Mouse (Mus musculus) gastrocnemius, adult 8-10 months (tissue): ENCODE measurements around the gene Eif2b4. TPM values are rescaled to one million over a fixed set of nuclear protein-coding genes. Genes with fewer than 3 reads are reported as not detected.
A peak's percentile ranks its signal among the peaks of the same experiment; 100 is the strongest.

Source experiments
- DNase-seq, 2 experiments: peaks; one replicate each; pipeline ENCODE4 v3.0.0; 2022; ENCODE audit warnings: low spot score in 2 of 2
- total RNA-seq, 4 experiments: library from RNA; stranded (reverse); gene quantifications; 2 replicates each; pipeline ENCODE4 v1.2.4; 2022

The Eif2b4 gene
- total RNA-seq, 4 experiments from 2014 or later, result 42.1 to 68.2 (median 50.8) TPM

DNA sequence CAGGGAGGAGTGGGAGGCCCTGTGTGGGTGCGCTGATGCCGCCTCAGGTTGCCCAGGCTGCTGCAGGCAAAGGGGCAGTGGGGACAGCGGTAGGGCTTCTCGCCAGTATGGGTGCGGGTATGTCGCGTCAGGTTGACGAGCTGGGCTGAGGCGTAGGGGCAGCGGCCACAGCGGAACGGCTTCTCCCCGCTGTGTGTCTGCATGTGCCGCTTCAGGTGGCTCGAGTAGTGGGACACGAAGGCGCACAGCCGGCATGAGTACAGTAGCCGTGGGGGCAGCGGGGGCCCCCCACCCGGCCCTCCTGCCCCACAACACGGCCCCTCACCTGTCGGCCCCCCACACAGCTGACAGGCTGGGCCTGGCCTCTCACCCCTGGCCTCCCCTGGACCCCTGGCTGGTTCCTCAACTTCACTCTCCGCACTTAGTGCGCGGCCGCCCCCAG lies 7.1 kb upstream of the Eif2b4 start:
- no peak for DNase-seq

DNA sequence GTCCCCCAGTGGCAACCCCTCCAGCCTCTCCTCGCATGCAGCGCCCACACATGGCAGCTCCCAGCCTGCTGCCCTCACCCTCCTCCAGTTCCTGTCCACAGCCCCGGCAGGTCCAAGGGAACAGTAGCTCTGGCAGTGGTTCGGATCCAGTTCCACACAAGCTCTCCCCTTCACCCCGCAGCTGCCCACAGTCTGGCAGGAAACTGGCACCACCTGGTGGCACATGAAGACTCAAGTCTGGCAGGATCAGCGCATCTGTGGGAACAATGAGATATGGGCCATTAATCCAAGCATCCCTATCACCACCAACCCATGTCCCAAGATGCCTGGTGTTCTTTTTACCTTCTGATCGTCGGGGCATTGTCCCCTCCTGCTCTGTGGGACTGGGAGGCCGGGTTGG lies 6.7 kb upstream of the Eif2b4 start:
- no peak for DNase-seq

DNA sequence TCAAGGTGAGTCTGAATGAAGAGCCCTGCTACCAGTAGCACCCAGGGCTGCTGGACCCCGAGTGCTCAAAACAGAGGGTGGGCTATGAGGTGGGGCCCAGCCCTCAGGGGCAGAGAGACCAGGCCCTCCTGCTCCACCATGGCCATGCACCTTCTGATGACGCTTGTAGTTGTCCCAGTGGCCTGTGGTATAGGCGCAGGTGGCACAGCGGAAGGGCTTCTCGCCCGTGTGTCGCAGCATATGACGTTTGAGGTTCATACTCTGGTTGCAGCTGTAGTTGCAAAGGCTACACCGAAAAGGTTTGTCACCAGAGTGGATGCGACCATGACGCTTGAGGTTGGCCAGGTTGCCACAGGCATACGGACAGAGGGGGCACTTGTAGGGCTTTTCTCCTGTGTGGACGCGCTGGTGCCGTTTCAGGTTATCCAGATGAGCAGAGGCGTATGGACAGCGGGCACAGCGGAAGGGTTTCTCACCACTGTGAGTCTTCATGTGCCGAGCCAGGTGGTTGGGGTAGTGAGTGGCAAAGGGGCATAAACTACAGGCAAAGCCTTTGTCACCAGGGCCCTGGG lies 6.2 kb upstream of the Eif2b4 start:
- DNase-seq, result no peak

DNA sequence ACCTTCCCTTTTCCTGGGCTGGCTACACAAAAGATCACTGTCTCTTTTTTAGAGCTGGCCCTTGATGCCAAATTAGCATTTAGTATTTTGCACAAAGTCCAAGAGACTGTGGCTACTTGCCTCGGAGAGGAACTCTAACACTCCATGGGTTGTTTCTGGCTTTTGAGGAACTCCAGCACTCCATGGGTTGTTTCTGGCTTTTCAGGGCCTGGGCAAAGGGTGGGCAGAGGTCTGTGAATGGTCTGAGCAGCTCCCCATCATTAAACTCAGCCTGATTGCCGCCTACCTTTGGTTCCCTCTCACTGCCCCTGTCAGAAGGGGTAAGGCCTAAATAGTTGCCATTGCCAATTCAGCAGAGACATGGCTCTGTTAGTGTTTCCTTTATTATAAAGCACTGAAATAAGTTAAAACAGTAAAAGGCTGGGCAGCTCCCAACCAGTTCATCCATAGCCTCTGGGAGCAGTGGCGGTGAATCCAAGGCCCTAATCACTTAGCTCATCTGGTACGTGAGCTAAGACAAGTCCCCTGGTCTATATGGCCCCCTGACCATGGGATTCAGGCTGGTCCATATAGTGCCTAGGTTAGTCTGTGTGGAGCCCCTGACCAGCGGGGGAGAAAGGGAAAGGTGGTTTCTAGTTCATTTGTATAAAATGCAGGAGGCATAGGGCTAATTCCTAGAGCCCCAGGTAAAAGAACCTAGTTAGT lies 5.5 kb upstream of the Eif2b4 start:
- DNase-seq, result no peak

DNA sequence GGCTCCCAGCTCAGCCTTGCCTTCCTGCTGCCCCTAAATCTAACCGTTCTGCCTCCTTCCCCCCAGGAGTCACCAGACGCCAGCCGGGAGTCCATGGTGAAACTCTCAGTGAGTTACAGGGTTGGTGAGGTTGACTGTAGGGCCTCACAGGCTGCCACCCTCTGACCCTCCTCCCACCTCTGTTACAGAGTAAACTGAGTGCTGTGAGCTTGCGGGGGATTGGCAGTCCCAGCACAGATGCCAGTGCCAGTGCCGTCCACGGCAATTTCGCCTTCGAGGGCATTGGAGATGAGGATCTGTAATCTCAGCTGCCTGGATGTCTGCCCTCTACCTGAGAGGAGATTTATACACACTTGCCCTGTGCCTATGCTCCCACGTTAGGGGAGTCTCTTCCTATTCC lies 4.9 kb upstream of the Eif2b4 start:
- no peak for DNase-seq

DNA sequence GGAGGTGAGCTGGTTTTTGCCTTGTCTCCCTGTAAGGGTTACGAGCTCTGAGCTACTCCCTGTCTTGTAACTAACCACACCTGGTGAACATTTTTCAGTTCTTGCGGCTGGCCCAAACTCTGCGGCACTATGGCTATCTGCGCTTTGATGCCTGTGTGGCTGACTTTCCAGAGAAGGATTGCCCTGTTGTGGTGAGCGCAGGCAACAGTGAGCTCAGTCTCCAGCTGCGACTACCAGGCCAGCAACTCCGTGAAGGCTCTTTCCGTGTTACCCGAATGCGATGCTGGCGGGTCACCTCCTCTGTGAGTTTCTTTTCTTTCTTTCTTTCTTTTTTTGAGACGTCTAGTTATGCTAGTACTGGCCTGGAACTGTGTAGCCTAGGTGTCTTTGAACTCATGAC lies 3.8 kb upstream of the Eif2b4 start:
- no peak for DNase-seq

DNA sequence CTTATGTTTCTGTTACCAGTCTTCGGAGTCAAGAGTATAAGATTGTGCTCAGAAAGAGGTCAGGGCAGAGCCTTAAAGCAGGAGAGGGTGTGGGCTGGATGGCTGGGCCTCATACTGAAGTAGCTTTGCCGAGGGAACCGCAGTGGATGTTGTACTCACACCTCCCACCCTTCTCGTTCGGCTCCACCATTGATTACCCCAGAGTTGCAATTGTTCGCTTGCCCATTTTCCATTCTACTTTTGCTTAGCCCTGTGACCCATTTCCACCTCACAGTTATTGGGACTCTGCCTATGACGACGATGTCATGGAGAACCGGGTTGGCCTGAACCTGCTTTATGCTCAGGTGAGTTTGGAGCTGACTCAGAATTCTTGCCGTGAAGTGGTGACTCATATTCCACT lies 3.0 kb upstream of the Eif2b4 start:
- no peak for DNase-seq

DNA sequence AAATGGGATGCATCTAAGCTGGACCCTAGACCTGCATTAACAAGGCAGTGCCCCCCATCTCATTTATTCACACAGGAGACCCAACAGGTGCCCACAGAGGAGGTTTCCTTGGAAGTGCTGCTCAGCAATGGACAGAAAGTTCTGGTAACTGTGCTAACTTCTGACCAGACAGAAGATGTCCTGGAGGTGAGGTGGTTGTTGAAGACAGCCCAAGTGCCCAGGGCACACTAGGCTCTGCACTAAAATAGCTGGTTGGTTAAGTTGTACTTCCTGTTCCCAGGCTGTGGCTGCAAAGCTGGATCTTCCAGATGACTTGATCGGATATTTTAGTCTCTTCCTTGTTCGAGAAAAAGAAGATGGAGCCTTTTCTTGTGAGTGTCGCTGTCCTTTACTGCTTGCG lies 2.4 kb upstream of the Eif2b4 start:
- DNase-seq, result no peak

DNA sequence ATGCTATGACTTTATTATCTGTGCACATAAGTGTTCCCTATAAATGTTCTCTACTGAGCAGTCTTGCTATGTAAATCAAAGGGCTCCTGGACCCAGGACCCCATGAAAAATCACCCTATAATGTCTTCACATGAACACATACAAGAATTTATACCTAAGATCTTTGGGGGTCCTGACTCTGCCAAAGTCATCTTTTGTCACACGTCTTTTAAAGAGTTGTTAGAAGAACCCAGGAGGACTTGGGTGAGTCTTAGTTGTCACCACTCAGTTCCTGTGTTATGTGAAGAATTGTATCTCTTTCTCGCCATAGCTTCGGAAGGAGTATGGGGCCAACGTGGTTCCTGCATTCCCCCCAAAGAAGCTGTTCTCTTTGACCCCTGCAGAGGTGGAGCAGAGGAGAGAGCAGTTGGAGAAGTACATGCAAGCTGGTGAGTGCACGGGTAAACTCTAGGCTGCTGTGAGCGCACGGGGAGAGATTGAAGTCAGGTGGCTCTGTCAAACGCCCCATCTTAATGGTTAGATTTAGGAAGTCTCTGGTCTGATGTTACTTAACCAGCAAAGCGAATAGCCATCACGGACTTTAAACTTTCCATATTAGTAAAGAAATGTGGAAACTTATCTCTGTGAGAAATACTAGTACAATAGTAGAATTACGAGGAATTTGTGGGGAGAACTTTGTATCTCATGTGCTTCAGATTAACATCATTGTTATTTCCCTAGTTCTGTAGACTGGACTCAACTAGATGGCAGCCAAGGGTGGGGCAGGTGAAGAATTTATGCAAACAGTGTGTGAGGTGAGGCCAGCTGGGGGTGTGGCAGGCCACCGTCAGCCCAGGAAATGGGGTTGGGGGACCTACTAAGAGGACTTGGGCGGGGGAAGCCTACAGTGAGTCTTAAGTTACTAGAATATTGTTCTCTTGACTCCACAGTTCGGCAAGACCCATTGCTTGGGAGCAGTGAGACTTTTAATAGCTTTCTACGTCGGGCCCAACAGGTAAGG lies 1.6 kb upstream of the Eif2b4 start:
- DNase-seq, result no peak

DNA sequence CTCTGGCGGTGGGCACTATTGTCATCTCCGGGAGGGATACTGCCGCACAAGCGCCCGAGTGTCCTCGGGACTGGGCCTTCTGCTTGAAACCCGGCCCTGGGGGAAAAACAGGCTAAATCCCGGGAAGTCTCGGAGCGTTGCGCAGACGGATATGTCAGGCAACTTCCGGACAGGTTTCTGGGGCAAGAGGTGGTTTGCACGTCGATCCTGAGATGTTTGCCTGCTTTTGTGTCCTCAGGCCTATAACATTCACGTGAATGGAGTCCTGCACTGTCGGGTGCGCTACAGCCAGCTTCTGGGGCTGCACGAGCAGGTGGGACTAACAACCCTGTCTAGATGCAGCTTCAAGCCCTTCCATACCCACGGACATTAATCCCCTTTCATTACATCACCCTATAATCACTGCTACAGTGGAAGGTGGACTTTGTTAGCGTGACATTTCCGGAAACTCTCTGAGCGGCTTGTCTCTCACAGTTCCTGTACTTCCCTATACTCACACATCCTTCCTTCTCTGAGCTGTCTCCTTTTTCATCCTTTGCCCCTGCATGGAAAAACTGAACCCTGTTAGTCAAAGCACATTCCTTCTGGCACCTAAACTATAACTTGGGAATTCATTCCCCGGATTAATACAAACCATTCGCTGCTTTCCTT lies 526 bp upstream of the Eif2b4 start:
- DNase-seq, result no peak

DNA sequence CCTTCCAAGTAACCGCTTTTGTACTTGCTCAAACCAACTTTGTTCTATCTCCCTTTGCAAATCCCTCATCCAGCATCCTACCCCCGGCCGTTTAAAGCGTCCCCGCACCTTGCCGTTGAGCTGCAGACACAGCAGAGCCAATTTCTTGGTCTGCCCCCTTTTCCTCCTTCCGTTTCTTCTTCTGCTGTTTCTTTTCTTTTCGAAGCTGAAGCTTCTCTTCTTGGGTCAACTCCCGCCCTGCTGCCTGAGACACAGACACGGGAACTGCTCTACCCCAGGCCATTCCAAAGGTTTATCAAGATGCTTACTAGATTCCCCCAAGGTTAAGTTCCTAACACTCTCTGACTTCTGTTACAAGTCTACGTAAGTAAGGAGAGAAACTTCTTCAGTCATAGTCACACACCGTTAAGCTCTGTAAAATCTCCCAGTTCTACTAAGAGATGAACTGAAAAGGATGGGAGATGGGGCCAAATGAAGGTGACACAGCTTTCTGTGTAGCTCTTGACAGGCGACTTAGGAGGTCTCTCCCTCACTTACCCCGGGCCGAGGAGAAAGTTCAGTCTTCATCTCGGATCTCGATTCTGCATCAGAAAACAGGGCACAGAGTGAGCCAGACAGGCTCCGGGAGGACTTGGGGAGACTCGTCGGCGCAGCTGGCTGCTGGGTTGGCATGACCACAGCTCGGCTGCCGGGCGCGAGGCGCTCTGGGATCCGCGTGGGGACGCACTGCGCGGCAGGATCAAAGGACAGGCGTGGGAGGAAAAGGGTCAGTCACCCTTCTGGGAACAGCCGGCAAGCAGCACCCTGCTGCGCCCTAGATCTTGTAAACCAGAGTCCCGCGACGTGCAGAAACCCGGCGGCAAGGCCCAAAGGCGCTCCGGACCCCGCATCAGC lies 938 bp downstream of the Eif2b4 start:
- no peak for DNase-seq

DNA sequence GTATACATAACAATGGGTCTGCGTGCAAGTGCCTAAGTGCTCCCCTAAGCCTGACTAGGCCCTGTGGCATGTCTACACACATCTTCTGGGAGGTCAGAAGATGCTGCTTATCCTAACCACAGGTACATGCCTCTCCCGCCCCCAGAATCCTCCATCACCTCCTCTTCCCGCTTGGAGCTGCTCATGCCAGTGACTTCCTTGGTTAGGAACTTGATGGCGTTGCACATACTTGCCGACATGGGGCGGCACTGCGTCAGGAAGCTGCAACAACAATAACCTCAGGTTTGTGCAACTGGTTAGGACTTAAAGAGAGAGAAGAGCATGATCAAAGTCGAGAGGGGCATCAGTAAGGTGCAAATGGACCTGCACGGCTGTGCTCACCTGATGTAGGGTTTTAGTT lies 3.0 kb downstream of the Eif2b4 start:
- DNase-seq, result no peak

DNA sequence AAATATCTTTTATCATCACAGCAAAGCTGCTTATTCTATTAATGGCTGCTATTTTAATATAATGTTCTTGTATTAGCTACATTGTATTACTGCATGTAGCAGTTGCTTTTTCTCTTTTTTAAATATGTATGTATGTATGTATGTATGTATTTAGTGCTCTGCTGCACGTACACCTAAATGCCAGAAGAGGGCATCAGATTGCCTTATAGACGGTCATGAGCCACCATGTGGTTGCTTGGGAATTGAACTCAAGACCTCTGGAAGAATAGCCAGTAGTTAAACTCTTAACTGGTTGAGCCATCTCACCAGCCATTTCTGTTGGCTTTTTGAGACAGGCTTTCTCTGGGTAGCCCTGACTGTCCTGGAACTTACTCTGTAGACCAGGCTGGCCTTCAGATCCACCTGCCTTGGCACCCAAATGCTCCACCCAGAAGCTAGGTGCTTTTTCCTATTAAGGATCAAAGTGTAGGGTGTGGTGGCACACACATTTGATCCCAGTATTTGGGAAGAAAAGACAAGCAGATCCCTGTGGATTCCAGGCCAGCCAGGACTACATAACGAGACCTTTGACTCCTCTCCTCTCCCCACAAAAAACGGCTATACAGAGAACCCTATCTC lies 4.9 kb downstream of the Eif2b4 start:
- no peak for DNase-seq

DNA sequence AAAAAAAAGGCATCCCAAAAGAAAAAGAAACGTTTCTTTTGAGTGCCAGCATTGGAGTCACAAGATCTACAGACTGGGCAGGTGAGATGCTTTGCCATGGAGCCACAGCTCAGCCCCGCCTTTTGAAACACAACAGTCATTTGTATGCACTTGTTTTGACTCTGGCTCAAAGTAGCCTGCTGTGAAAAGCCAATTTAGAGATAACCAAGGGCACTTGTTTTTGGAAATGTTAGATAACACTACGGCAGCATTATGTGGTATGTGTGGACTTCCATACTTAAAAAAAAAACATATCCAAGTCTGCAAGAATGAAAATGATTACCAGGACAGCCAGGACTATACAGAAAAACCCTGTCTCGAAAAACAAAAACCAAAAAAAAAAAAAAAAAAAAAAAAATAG lies 9.6 kb downstream of the Eif2b4 start:
- no peak for DNase-seq

DNA sequence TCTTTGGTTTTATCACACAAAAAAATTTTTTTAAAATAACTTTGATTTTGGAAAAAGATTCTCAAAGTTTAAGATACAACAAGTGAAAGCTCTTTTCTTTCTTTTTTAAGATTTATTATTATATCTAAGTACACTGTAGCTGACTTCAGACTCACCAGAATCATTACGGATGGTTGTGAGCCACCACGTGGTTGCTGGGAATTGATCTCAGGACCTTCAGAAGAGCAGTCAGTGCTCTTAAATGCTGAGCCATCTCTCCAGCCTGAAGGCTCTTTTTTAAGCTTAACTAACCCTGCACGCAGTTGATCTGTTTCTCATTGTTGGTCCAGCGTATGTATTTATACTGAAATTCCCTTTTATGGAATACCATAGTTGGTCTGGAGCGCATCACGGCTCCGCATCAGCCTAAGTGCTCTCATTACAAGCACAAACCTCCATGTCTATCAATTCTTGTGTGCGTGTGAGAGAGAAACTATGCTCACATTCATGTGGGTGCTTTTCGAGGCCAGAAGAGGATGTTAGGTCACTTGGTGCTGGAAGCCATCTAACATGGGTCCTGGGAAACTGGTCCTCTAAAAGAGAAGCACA lies 12.0 kb downstream of the Eif2b4 start:
- DNase-seq, result no peak

DNA sequence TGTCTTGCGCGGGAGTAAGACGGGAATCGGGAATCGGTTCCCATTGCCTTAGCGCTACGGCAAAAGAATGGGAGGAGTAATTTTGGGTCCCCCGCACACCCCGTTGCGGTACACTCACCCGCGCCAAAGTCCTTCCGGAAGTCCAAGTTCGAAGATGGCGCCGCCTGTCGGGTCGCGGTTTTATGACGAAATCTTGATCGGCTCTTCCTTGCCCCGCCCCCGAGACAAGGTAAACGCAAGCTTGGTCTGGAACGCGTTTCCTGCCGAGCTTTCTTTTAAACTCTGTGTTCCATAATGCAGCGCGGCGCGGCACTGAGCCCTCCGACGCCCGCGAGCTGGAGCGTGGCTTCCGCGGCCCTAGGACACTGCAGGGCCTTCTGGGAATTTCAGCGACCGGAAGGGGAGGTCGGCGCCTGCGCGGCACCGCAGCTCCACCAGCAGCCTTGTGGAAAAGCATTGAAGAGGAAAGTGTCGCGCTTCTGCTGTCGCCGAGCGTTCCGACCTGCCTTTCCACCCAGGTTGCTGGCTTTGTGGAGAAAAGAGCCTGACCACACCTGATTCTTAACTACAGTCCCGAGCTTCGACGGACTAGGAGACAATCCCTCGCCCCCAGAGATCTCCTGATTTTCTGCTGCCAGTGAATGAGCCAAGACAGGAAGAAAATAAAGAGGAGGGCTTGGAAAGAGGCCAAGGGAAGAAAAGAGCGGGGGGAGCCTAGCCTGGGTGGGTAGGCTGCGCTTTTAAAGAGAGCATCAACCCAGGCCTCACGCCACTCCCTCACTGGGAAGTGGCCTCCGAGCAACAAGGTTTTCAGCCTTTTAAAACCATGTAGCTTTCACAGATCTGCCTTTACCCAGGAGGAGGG lies 13.2 kb downstream of the Eif2b4 start, which contains the start of the genes Gm29609 and Gtf3c2:
TSS of gene Gm29609 (minus strand) at position 146 of the 865 bp plus-strand sequence.
TSS of gene Gtf3c2 (minus strand) at position 379 of the 865 bp plus-strand sequence.
- peak; percentile 86 to 90 for DNase-seq

DNA sequence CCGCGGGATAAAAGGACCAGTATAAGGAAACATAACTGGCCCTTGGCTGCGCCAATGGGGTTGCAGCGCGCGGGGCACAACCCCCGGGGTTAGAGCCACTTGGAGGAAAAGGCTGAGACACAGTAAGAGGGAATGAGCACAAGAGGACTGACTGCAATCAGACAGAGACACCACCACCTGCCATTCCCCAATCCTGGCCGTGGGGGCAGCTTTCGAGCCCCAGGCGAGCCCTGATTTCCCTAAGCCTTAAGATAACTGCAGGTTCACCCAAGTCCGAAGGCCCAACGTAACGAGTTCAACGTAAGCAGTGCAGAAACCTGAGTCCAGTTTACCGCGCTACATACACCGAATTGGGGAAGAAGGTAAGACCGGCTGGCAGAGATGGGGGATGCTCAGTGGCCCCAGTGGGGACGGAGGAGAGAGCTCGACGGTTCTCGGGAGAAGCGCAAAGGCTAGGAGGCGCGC lies 13.9 kb downstream of the Eif2b4 start:
- no peak for DNase-seq

DNA sequence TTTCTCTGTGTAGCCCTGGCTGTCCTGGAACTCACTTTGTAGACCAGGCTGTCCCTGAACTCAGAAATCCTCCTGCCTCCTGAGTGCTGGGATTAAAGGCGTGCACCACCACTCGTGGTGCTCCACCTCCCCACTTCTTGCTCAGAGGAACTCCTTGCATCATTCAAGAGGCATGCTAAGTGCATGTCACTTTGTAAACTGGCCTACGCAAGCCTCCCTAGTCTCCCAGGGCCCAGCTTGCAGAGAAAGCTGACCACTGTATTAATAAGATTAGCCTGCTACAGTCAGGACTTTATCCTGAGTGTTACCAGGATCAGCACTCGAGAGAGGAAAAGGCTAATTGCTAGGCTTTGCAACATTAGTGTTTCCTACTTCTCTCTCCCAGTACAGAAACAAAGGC lies 24.6 kb downstream of the Eif2b4 start:
- no peak for DNase-seq

DNA sequence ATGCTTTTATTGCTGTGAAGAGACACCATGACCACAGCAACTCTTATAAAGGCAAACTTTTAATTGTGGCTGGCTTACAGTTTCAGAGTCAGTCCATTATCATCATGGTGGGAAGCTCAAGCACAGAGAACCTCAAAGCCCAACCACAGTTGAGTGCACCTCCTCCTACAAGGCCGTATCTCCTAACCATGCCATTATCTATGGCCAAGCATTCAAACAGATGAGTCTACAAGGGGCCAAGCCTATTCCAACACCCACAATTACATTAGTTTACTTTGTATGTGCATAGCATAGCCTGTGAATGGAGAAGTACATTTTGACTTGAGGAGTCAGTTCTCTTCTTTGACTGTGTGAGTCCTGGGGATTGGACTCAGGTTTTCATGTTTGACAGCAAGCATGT lies 28.4 kb downstream of the Eif2b4 start:
- no peak for DNase-seq
